Mouse (Mus musculus): ENCODE results near the gene Atad5. TPM values are rescaled to one million over a fixed set of nuclear protein-coding genes. Genes with fewer than 3 reads are reported as not detected.
A peak's percentile ranks its signal among the peaks of the same experiment; 100 is the strongest.

Atad5 gene
- polyA plus RNA-seq, 1 experiment from 2014 or later = 8.2 TPM

GRCm38 (mm10) chr11:80152376-80152775, 63.2 kb downstream of the Atad5 start:
- Histone ChIP-seq H3K9ac (replicated peaks; ENCODE audit: low read depth, low read length) (no peak overlapping the region), H3K36me3 (ENCODE audit: control insufficient read depth, insufficient read depth) (no peaks in the 10 kb centered on the region), H3K4me2 (ENCODE audit: low read length) (no peak overlapping the region), H3K4me3 (replicated peaks; ENCODE audit: low read length) (no peak overlapping the region), H3K27ac (ENCODE audit: low read length) (no peak overlapping the region), H3K27me3 (replicated peaks; ENCODE audit: control insufficient read depth, insufficient read depth, low read length) (peaks cover 35% of the 10 kb centered on the region), H3K9me3 (ENCODE audit: control insufficient read depth, low read length) (0 out of 2 replicates have a peak, but pooled peaks cover 2% of the 10 kb centered on the region), H3K4me1 (replicated peaks; ENCODE audit: control insufficient read depth, insufficient read depth, low read length) (peaks cover 7% of the 10 kb centered on the region)
- WGBS = 83% methylated on average over 8 of the region's 8 CpGs
- no peak for ATAC-seq

- H3K27me3 ChIP-seq (replicated peaks; ENCODE audit: control insufficient read depth, insufficient read depth, low read length) = peaks cover 39% of the 10 kb centered on the region
- 1% methylated on average over 47 of the region's 47 CpGs for WGBS
- H3K4me2 ChIP-seq (ENCODE audit: low read length) = peak within 1 kb of the TSS; percentile 65
- peaks cover 7% of the 10 kb centered on the region for H3K4me1 ChIP-seq (replicated peaks; ENCODE audit: control insufficient read depth, insufficient read depth, low read length)
- H3K9ac ChIP-seq (replicated peaks; ENCODE audit: low read depth, low read length) = peak within 1 kb of the TSS; percentile 55
- H3K9me3 ChIP-seq (ENCODE audit: control insufficient read depth, low read length) = 0 out of 2 replicates have a peak, but pooled peaks cover 2% of the 10 kb centered on the region
- no peaks in the 10 kb centered on the region for H3K36me3 ChIP-seq (ENCODE audit: control insufficient read depth, insufficient read depth)
- peak; percentile 63; the same call in 1 of the 2 replicates for ATAC-seq
- H3K4me3 ChIP-seq (replicated peaks; ENCODE audit: low read length) = peak within 1 kb of the TSS; percentile 46
- no peak within 1 kb of the TSS for H3K27ac ChIP-seq (ENCODE audit: low read length)
Observed at GRCm38 (mm10) chr11:80153857-80154495, 64.8 kb downstream of the Atad5 start, which contains the start of gene Adap2. Gene Adap2 (plus strand): TSS chr11:80154105.

DNA sequence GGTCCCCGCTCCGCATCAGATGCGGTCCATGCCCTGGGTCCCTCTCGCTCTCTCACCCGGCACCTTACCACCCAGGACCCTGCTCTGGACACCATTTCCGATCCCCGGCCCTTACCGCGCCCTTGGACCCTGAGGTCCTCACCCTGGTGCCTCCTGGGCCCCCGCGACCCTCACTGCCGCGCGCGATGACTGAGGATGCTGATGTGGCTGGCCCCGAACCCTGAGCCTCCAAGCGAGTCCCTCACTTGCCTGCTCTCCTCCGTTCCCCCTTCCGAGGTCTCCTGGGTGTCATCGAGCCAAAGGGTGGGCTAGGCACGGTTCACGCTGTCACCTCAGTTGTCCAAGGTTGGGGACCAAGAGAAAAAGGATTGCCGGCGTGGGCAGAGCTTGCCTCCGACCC, 65.3 kb downstream of the Atad5 start:
- Histone ChIP-seq H3K9ac (replicated peaks; ENCODE audit: low read depth, low read length) (peak overlapping the region; percentile 55), H3K27ac (ENCODE audit: low read length) (no peak overlapping the region), H3K36me3 (ENCODE audit: control insufficient read depth, insufficient read depth) (no peaks in the 10 kb centered on the region), H3K9me3 (ENCODE audit: control insufficient read depth, low read length) (0 out of 2 replicates have a peak, but pooled peaks cover 2% of the 10 kb centered on the region), H3K27me3 (replicated peaks; ENCODE audit: control insufficient read depth, insufficient read depth, low read length) (peaks cover 39% of the 10 kb centered on the region), H3K4me2 (ENCODE audit: low read length) (peak overlapping the region; percentile 65), H3K4me1 (replicated peaks; ENCODE audit: control insufficient read depth, insufficient read depth, low read length) (peaks cover 7% of the 10 kb centered on the region), H3K4me3 (replicated peaks; ENCODE audit: low read length) (peak overlapping the region; percentile 46)
- WGBS = 28% methylated on average over 25 of the region's 25 CpGs
- ATAC-seq = no peak

DNA sequence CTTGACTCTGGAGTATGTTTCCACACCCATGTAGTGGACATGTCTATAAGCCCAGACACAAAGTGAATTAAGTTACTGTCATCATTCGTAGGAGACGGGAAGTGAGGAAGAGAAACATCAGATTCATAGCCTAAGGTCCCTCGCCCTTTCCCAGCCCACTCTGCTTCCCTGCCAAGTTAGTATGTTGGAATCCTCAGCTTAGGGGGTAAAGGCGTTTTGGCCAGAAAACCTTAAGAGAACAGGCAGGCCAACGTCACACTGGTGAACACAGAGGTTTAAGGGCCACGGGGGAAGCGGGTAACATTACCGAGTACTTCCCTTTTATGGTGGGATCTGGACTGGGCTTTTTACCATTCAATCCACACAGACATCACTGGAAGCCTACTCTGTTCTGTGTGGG, 66.3 kb downstream of the Atad5 start:
- H3K4me1 ChIP-seq (replicated peaks; ENCODE audit: control insufficient read depth, insufficient read depth, low read length) = peaks cover 7% of the 10 kb centered on the region
- no peak overlapping the region for H3K4me3 ChIP-seq (replicated peaks; ENCODE audit: low read length)
- no peak overlapping the region for H3K9ac ChIP-seq (replicated peaks; ENCODE audit: low read depth, low read length)
- H3K27me3 ChIP-seq (replicated peaks; ENCODE audit: control insufficient read depth, insufficient read depth, low read length) = peaks cover 39% of the 10 kb centered on the region
- WGBS = 90% methylated on average over 8 of the region's 8 CpGs
- ATAC-seq = no peak
- no peaks in the 10 kb centered on the region for H3K36me3 ChIP-seq (ENCODE audit: control insufficient read depth, insufficient read depth)
- H3K4me2 ChIP-seq (ENCODE audit: low read length) = no peak overlapping the region
- no peak overlapping the region for H3K27ac ChIP-seq (ENCODE audit: low read length)
- 0 out of 2 replicates have a peak, but pooled peaks cover 2% of the 10 kb centered on the region for H3K9me3 ChIP-seq (ENCODE audit: control insufficient read depth, low read length)

DNA sequence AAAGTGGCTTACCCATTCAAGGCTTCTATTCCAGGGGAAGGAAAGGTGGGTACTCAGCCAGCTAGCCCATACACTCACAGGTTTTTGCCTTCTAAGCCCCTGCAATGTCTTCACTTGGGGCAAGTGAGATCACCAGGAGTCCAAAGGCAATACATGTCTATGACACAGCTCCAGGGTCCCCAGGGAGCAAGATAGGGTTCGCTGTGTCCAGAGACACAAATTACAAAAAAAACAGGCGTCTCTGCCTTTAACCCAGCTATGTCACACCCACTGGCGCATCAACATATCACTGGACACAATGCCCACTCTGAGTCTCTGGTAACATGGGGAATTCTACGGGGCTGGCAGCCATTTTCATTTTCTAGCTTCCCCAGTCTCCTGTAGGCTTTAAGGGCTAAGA, 66.8 kb downstream of the Atad5 start:
- no peak overlapping the region for H3K4me3 ChIP-seq (replicated peaks; ENCODE audit: low read length)
- no peak overlapping the region for H3K4me2 ChIP-seq (ENCODE audit: low read length)
- peaks cover 7% of the 10 kb centered on the region for H3K4me1 ChIP-seq (replicated peaks; ENCODE audit: control insufficient read depth, insufficient read depth, low read length)
- ATAC-seq = no peak
- 90% methylated on average over 4 of the region's 4 CpGs for WGBS
- peaks cover 39% of the 10 kb centered on the region for H3K27me3 ChIP-seq (replicated peaks; ENCODE audit: control insufficient read depth, insufficient read depth, low read length)
- H3K9me3 ChIP-seq (ENCODE audit: control insufficient read depth, low read length) = 0 out of 2 replicates have a peak, but pooled peaks cover 2% of the 10 kb centered on the region
- H3K27ac ChIP-seq (ENCODE audit: low read length) = no peak overlapping the region
- no peak overlapping the region for H3K9ac ChIP-seq (replicated peaks; ENCODE audit: low read depth, low read length)
- H3K36me3 ChIP-seq (ENCODE audit: control insufficient read depth, insufficient read depth) = no peaks in the 10 kb centered on the region

DNA sequence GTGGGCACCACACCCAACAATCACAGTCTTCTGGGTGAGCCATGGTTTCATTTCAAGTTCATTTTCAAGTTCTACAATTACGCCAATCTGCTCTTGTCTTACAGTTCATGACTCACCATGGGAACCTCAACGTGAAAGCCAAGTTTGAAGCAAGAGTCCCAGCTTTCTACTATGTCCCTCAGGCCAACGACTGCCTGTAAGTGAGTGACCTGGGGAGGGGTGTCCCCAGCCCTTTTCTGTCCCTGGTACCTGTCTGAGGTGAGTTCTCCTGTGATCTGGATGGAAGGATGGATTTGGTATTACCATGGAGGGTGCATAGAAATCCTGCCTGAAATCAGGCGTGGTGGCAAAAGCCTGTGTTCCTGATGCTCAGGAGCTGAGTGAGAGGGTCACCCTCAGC, 67.6 kb downstream of the Atad5 start:
- Histone ChIP-seq H3K4me2 (ENCODE audit: low read length) (no peak overlapping the region), H3K27ac (ENCODE audit: low read length) (no peak overlapping the region), H3K9ac (replicated peaks; ENCODE audit: low read depth, low read length) (no peak overlapping the region), H3K27me3 (replicated peaks; ENCODE audit: control insufficient read depth, insufficient read depth, low read length) (peaks cover 39% of the 10 kb centered on the region), H3K4me3 (replicated peaks; ENCODE audit: low read length) (no peak overlapping the region), H3K36me3 (ENCODE audit: control insufficient read depth, insufficient read depth) (no peaks in the 10 kb centered on the region), H3K9me3 (ENCODE audit: control insufficient read depth, low read length) (0 out of 2 replicates have a peak, but pooled peaks cover 2% of the 10 kb centered on the region), H3K4me1 (replicated peaks; ENCODE audit: control insufficient read depth, insufficient read depth, low read length) (peaks cover 7% of the 10 kb centered on the region)
- ATAC-seq = no peak
- WGBS = 86% methylated on average over 4 of the region's 4 CpGs

DNA sequence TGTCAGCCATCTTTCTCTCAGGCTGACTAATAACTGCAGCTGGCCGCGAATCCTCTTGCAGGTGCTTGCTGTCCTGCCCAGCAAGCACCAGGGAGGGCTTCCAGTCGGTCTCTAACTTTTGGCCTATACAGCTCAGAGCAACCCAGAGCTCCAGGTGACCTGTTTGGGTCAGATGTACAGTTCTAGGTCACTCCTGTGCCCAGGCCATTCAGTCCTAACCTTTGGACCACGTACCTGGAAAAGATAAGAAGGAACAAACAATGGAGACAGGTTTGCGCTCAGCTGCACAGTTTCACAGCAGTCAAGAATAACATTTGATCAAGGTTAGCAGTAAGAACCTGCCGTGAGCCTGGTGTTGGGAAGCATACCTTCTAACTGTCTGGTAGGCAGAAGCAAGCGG, 69.8 kb downstream of the Atad5 start:
- WGBS = 83% methylated on average over 7 of the region's 7 CpGs
- H3K4me1 ChIP-seq (replicated peaks; ENCODE audit: control insufficient read depth, insufficient read depth, low read length) = peaks cover 4% of the 10 kb centered on the region
- H3K9me3 ChIP-seq (ENCODE audit: control insufficient read depth, low read length) = 0 out of 2 replicates have a peak, but pooled peaks cover 2% of the 10 kb centered on the region
- no peak overlapping the region for H3K27ac ChIP-seq (ENCODE audit: low read length)
- H3K4me3 ChIP-seq (replicated peaks; ENCODE audit: low read length) = no peak overlapping the region
- no peaks in the 10 kb centered on the region for H3K36me3 ChIP-seq (ENCODE audit: control insufficient read depth, insufficient read depth)
- H3K9ac ChIP-seq (replicated peaks; ENCODE audit: low read depth, low read length) = no peak overlapping the region
- no peak overlapping the region for H3K4me2 ChIP-seq (ENCODE audit: low read length)
- no peak for ATAC-seq
- H3K27me3 ChIP-seq (replicated peaks; ENCODE audit: control insufficient read depth, insufficient read depth, low read length) = peaks cover 25% of the 10 kb centered on the region

- H3K27me3 ChIP-seq (replicated peaks; ENCODE audit: control insufficient read depth, insufficient read depth, low read length) = 0 out of 2 replicates have a peak, but pooled peaks cover 5% of the 10 kb centered on the region
- H3K4me3 ChIP-seq (replicated peaks; ENCODE audit: low read length) = no peak overlapping the region
- no peaks in the 10 kb centered on the region for H3K4me1 ChIP-seq (replicated peaks; ENCODE audit: control insufficient read depth, insufficient read depth, low read length)
- no peak overlapping the region for H3K9ac ChIP-seq (replicated peaks; ENCODE audit: low read depth, low read length)
- no peak overlapping the region for H3K27ac ChIP-seq (ENCODE audit: low read length)
- H3K36me3 ChIP-seq (ENCODE audit: control insufficient read depth, insufficient read depth) = no peaks in the 10 kb centered on the region
- WGBS = 92% methylated on average over 4 of the region's 4 CpGs
- H3K4me2 ChIP-seq (ENCODE audit: low read length) = no peak overlapping the region
- ATAC-seq = no peak
- H3K9me3 ChIP-seq (ENCODE audit: control insufficient read depth, low read length) = no peaks in the 10 kb centered on the region
Observed at GRCm38 (mm10) chr11:80161041-80161440, 71.8 kb downstream of the Atad5 start.

GRCm38 (mm10) chr11:80163362-80164116, 74.3 kb downstream of the Atad5 start:
- no peaks in the 10 kb centered on the region for H3K27me3 ChIP-seq (replicated peaks; ENCODE audit: control insufficient read depth, insufficient read depth, low read length)
- H3K27ac ChIP-seq (ENCODE audit: low read length) = no peak overlapping the region
- no peaks in the 10 kb centered on the region for H3K9me3 ChIP-seq (ENCODE audit: control insufficient read depth, low read length)
- 73% methylated on average over 7 of the region's 7 CpGs for WGBS
- no peaks in the 10 kb centered on the region for H3K36me3 ChIP-seq (ENCODE audit: control insufficient read depth, insufficient read depth)
- H3K4me2 ChIP-seq (ENCODE audit: low read length) = no peak overlapping the region
- no peaks in the 10 kb centered on the region for H3K4me1 ChIP-seq (replicated peaks; ENCODE audit: control insufficient read depth, insufficient read depth, low read length)
- no peak for ATAC-seq
- no peak overlapping the region for H3K4me3 ChIP-seq (replicated peaks; ENCODE audit: low read length)
- H3K9ac ChIP-seq (replicated peaks; ENCODE audit: low read depth, low read length) = no peak overlapping the region
